Mouse (Mus musculus) heart, adult 2 months (tissue): ENCODE measurements around the gene Arrb2. TPM values are rescaled to one million over a fixed set of nuclear protein-coding genes. Genes with fewer than 3 reads are reported as not detected.

ENCODE experiments used
- DNase-seq, 2 experiments: peaks; one replicate each; pipeline ENCODE4 v3.0.0; 2021
- H3K27ac ChIP-seq: fragments of 200-600 bp; 2 replicates; pipeline ENCODE4 v1.8.1; 2022
- H3K27me3 ChIP-seq: fragments of 200-500 bp; 2 replicates; pipeline ENCODE4 v1.6.1; 2012; ENCODE audit warnings: mild to moderate bottlenecking, low read length, inconsistent platforms, mixed read lengths; ENCODE audit not compliant: control insufficient read depth, insufficient read depth
- H3K36me3 ChIP-seq: fragments of 200-500 bp; 2 replicates; pipeline ENCODE4 v1.6.1; 2012; ENCODE audit warnings: low read length, inconsistent platforms; ENCODE audit not compliant: control insufficient read depth, insufficient read depth
- H3K4me1 ChIP-seq: fragments of 200-500 bp; 2 replicates; pipeline ENCODE4 v1.6.1; 2011; ENCODE audit warnings: low read length; ENCODE audit not compliant: control insufficient read depth, insufficient read depth
- H3K4me3 ChIP-seq: fragments of 200-600 bp; 2 replicates; pipeline ENCODE4 v1.8.1; 2022
- H3K79me2 ChIP-seq: fragments of 200-500 bp; replicated peaks from 2 replicates; pipeline ENCODE4 v1.6.1; 2012; ENCODE audit warnings: mild to moderate bottlenecking, inconsistent platforms, low read length, moderate library complexity, mixed read lengths; ENCODE audit not compliant: control insufficient read depth, insufficient read depth
- H3K9ac ChIP-seq: fragments of 200-500 bp; 2 replicates; pipeline ENCODE4 v1.6.1; 2012; ENCODE audit warnings: low read depth, mild to moderate bottlenecking, control low read depth, inconsistent platforms, low read length, mixed read lengths
- CTCF ChIP-seq: fragments of 200-600 bp; IDR thresholded peaks from 2 replicates; pipeline ENCODE4 v1.8.1; 2022; ENCODE audit warnings: antibody characterized with exemption, mild to moderate bottlenecking, moderate library complexity
- EP300 ChIP-seq: fragments of 200-500 bp; IDR thresholded peaks from 2 replicates; pipeline ENCODE4 v1.6.1; 2011; ENCODE audit warnings: low read depth, low read length, control low read depth; ENCODE audit not compliant: insufficient read depth
- POLR2A ChIP-seq: fragments of 200-500 bp; IDR thresholded peaks from 2 replicates; pipeline ENCODE4 v1.6.1; 2011; ENCODE audit warnings: mild to moderate bottlenecking, low read depth, low read length, control low read depth; ENCODE audit not compliant: insufficient read depth
- WGBS: fragments of 180-500 bp; shearing (Covaris S2); methylation state at CpG from one replicate; pipeline ENCODE4 v1.1.7; 2018; 5-methylcytosine and 5-hydroxymethylcytosine counted together
- intact Hi-C: fragments of 180-260 bp; cut with DNase I; formaldehyde crosslinking; loops from one replicate; pipeline ENCODE4 v1.15.1; 2025
- polyA plus RNA-seq: library from polyadenylated mRNA; depleted of rRNA; stranded (reverse); fragments of >200 nt; gene quantifications from 2 replicates; pipeline ENCODE4 v1.2.3, GENCODE M21; 2012
- total RNA-seq, 2 experiments: library from RNA; stranded (reverse); gene quantifications; 2 replicates each; pipeline ENCODE4 v1.2.3; 2021

Gene Arrb2
- total and polyA plus RNA-seq, 3 experiments, result 10.2 to 27.6 (median 10.8) TPM

DNA sequence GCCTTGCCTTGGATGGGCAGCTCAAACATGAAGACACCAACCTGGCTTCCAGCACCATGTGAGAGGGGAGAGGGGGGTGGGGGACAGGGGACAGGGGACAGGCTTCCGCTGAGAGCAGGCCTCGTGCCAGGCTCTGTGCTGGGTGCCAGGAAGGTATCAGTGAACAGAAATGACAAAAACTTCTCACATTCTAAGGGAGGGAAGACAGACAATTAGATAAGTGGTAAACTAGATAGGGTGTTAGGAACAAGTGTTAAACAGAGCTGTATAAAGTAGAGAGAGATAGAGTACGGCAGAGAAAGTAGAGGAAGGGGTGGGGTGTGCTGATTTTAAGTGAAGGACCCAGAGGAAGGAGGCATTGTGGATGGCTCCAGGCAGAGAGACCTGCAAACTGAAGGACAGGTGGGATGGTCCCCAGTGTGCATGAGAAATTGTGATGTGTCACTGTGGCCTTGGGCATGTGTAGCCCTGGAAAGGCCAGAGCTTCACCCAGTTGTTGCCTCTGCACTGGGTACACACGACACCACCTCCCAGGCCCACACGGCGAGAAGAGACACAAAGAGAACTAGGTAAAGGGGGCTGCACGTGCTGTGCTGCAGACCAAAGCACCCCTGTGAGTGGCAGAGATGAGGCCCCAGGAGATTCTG lies 6.4 kb downstream of the Arrb2 start:
- TF ChIP-seq POLR2A (no peak), EP300 (no peak), CTCF (no peak)
- no peak overlapping the region for H3K4me3 ChIP-seq
- intact Hi-C loops, result no loop called here

DNA sequence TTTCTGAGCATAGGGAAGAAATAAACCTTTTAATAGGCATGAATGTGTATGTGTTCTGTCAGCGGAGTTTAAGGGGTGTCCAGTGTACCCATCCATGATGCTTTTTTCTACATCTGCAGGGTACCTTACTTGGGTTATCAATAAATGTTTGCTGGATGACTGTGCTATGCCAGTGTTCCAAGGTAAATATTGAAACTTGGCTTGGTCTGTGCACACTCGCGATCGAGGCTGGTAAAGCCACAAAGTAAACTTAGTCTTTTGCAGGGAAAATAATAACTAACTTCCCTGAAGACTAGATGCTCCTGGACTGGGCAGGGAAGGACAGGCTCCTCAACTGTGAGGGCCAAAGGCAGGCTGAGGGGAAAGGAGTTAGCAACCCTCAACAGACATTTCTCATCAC lies 8.2 kb downstream of the Arrb2 start:
- Histone ChIP-seq H3K36me3 (no peaks in the 10 kb centered on the region), H3K4me3 (no peak overlapping the region), H3K27ac (no peak overlapping the region), H3K79me2 (no peaks in the 10 kb centered on the region), H3K9ac (no peak overlapping the region), H3K27me3 (no peaks in the 10 kb centered on the region), H3K4me1 (no peaks in the 10 kb centered on the region)
- TF ChIP-seq POLR2A (no peak), EP300 (no peak), CTCF (no peak)
- WGBS, result 77% methylated on average over 4 of the region's 4 CpGs
- intact Hi-C loops, result no loop called here
- DNase-seq, result no peak

More for the DNA sequence above, 6.4 kb downstream of the Arrb2 start:
- WGBS, result 85% methylated on average over 7 of the region's 7 CpGs
- Histone ChIP-seq H3K27ac (no peak overlapping the region), H3K27me3 (no peaks in the 10 kb centered on the region), H3K36me3 (no peaks in the 10 kb centered on the region), H3K4me1 (no peaks in the 10 kb centered on the region), H3K79me2 (no peaks in the 10 kb centered on the region), H3K9ac (no peak overlapping the region)
- DNase-seq, result no peak

DNA sequence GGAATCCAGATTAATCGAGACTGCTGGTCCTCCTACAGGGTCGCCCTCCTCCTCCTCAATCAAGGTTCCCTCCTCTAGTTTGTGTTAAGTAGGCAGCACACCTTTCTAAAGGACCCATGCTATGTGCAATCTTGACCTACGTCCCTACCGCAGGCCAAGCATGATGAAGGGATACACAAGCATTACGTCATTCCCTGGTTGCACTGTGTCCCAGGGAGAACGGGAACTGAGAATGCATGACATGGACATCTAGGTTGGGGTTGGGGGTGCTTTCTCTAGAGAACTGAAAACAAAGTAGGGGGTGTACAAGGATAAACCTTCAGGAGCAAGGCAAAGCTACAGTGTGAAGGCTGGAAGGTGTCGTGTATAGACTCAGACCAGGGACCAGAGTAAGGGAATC lies 9.4 kb downstream of the Arrb2 start:
- no peaks in the 10 kb centered on the region for H3K79me2 ChIP-seq
- intact Hi-C loops, result no loop called here
- DNase-seq, result no peak
- no peak overlapping the region for H3K9ac ChIP-seq
- WGBS, result 79% methylated on average over 7 of the region's 7 CpGs
- H3K36me3 ChIP-seq, result no peaks in the 10 kb centered on the region
- H3K4me3 ChIP-seq, result no peak overlapping the region
- no peak overlapping the region for H3K27ac ChIP-seq
- TF ChIP-seq POLR2A (no peak), EP300 (no peak), CTCF (no peak)
- H3K27me3 ChIP-seq, result no peaks in the 10 kb centered on the region
- no peaks in the 10 kb centered on the region for H3K4me1 ChIP-seq

DNA sequence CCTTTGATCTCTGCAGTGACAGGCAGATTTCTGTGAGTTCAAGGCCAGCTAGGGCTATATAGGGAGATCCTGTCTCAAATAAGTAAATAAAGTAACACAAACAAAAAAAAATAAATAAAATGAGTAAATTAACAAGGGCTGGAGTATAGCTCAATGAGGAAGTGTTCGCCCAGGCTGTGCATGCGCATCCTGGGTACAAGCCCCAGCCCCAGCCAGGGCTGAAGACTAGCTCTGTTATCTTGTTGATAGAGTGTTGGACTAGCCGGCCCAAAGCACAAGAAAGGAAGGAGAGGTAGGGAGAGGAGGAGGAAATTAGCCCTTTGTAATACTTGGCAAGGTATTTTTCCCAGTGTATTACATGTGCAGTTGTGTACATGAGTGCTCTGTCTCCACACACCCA lies 11.5 kb downstream of the Arrb2 start:
- no peak overlapping the region for H3K4me3 ChIP-seq
- H3K9ac ChIP-seq, result no peak overlapping the region
- H3K79me2 ChIP-seq, result no peaks in the 10 kb centered on the region
- no peak for TF ChIP-seq CTCF
- TF ChIP-seq EP300, result no peak
- no peak for TF ChIP-seq POLR2A
- H3K36me3 ChIP-seq, result no peaks in the 10 kb centered on the region
- no peaks in the 10 kb centered on the region for H3K27me3 ChIP-seq
- H3K4me1 ChIP-seq, result no peaks in the 10 kb centered on the region
- 60% methylated on average over 3 of the region's 3 CpGs for WGBS
- DNase-seq, result no peak
- intact Hi-C loops, result no loop called here
- no peak overlapping the region for H3K27ac ChIP-seq

DNA sequence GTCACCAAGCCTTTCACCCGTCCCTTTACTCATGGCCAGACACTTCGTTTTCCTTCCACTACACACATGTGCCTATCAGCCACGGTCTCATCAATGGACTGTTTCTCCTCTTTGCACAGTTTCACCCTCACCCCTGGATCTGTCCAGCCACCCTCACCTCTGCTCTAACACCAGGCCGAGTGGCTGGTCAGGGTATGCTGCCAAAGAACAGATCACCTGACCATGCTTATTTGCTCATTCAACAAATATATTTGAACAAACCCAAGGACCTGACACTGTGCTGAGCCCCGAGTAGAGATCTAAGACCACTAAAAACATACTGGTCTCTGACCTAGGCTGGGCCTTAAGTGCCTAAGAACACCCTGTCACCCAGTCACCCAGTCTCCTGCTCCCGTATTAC lies 12.2 kb downstream of the Arrb2 start:
- H3K79me2 ChIP-seq, result no peaks in the 10 kb centered on the region
- no peak overlapping the region for H3K27ac ChIP-seq
- no peaks in the 10 kb centered on the region for H3K36me3 ChIP-seq
- DNase-seq, result no peak
- H3K4me3 ChIP-seq, result no peak overlapping the region
- no peak overlapping the region for H3K9ac ChIP-seq
- H3K4me1 ChIP-seq, result no peaks in the 10 kb centered on the region
- intact Hi-C loops, result no loop called here
- WGBS, result 71% methylated on average over 6 of the region's 6 CpGs
- TF ChIP-seq POLR2A, result no peak
- TF ChIP-seq CTCF, result no peak
- no peak for TF ChIP-seq EP300
- H3K27me3 ChIP-seq, result no peaks in the 10 kb centered on the region

DNA sequence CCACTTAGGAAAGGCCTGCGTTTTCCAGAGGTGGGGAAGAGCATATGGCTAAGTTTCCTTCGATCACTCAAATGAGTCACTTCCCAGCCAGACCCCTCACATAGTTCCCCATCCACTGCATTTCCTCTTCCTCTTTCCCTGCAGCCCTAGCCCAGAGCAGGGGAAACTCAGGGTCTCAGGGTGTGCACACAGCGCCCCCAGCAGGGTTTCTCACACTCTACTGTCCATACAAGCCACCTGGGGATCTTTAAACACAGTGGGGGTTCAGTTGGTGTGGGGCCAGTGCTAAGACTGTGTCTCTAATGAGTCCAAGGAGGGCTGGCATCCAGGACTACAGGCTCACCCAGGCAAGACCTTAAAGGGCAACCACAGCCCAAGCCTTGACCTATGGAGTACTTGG lies 14.3 kb downstream of the Arrb2 start:
- Histone ChIP-seq H3K36me3 (no peaks in the 10 kb centered on the region), H3K4me3 (no peak overlapping the region), H3K4me1 (no peaks in the 10 kb centered on the region), H3K79me2 (no peaks in the 10 kb centered on the region), H3K27me3 (no peaks in the 10 kb centered on the region), H3K9ac (no peak overlapping the region), H3K27ac (no peak overlapping the region)
- no peak for DNase-seq
- intact Hi-C loops, result no loop called here
- 26% methylated on average over 3 of the region's 3 CpGs for WGBS
- TF ChIP-seq CTCF (0 out of 2 replicates have a peak, but pooled peaks have one; percentile 2), POLR2A (no peak)
